Mouse (Mus musculus) gonadal fat pad, adult 2 months (tissue): ENCODE measurements around the gene Acr. TPM values are rescaled to one million over a fixed set of nuclear protein-coding genes. Genes with fewer than 3 reads are reported as not detected.

Experiments
- DNase-seq: peaks from one replicate; pipeline ENCODE4 v3.0.0-alpha.2; 2012; ENCODE audit warnings: low read depth
- polyA plus RNA-seq: library from polyadenylated mRNA; depleted of rRNA; stranded (reverse); fragments of >200 nt; gene quantifications from 2 replicates; pipeline ENCODE4 v1.2.3, GENCODE M21; 2012; rRNA removed

Acr gene
- polyA plus RNA-seq, 1 experiment: 2.0 TPM

DNA sequence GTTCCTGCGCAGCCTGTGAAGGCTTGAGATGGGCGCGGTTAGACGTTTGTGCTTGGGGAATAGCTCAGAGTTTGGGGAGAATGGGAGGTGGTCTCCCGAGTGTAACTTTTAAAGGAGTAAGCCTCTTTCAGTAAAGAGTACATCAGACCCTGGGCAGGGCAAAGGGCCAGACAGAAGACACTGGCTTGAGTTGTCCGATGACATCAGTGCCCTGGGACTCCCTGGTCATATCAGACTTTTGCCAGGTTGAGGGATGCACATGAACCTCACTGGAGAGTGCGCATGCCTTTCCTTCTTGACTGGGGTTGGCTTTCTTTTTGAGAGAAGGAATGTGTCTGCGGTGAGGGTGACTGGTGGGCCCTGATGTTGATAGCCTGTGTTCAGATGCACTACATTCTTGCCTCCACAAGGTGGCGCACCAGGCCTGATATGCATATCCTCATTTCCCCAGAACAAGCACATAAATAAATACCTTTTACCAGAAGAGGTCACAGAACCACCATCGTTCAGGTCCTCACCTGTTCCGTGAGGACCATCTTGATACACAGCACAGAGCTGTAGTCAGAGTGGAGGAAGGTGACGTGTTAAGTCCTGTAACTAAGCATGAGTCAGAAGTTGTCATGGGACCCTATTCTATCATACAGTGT, 54.3 kb downstream of the Acr start:
- DNase-seq: no peak

DNA sequence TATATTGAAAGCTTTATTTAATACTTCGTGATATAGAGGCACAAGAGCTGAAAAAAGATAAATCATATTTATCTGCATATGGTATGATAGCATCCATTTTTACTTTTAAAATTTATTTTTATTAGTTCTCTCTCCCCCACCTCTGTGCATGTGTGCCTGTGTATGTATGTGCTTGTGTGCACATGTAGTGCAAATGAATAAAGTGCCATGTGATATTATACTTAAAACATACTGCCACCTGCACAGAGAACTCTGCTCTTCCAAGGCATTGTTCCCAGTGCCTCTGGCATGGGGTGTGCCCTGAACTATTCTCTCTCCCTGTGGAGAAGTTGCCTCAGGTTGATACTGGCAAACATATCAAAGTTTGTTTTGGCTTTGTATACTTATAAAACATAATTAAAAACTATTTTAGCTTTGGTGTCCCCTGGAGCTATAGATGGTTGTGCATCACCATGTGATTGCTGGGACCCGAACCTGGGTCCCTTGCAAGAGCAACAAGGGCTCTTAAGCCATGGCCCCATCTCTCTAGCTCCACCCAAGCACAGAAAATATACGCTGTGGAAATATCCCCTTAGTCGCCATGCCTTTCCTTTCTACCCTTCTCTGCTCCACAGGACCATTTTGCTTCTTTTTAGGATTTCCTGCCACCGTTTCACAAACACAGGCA, 55.0 kb downstream of the Acr start:
- no peak for DNase-seq

DNA sequence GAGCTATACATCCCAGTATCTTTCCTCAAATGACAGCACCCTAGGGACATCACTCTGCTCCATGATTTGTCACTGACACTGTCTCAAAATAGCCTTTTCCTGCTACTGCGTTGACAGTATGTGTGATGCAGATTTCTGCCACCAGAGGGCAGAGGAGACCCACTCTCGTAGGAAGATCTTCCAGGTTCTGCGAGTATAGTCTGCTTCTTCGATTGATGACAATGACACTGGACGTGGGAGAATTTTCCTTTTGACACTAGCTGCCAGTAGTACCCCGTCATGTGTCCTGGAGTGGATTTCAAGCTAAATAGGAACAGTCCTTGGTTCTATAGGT, 55.5 kb downstream of the Acr start:
- DNase-seq: peak; percentile 8

Other genes with a start within 250 kb of the Acr start
- 0.26 and 0.63 TPM in 2 replicates for gene Adm2, start 245.6 kb upstream of the Acr start, polyA plus RNA-seq
- gene Miox, start 233.9 kb upstream of the Acr start, polyA plus RNA-seq: 0.23 TPM in 1 of 2 replicates, not detected in the other
- 42.6 and 49.3 TPM in 2 replicates for gene Lmf2, start 212.7 kb upstream of the Acr start, polyA plus RNA-seq
- 104 and 155 TPM in 2 replicates for gene Ncaph2, start 212.6 kb upstream of the Acr start, polyA plus RNA-seq
- gene Sco2, start 194.5 kb upstream of the Acr start, polyA plus RNA-seq: 25.6 and 29.8 TPM in 2 replicates
- 2.3 and 3.1 TPM in 2 replicates for gene Tymp, start 191.3 kb upstream of the Acr start, polyA plus RNA-seq
- gene Odf3b, start 189.0 kb upstream of the Acr start, polyA plus RNA-seq: 12.0 TPM in 2 replicates
- gene Klhdc7b, start 183.4 kb upstream of the Acr start, polyA plus RNA-seq: 0.04 and 0.08 TPM in 2 replicates
- not detected in 2 replicates for gene Syce3, start 157.8 kb upstream of the Acr start, polyA plus RNA-seq
- 3.4 and 7.0 TPM in 2 replicates for gene Cpt1b, start 142.5 kb upstream of the Acr start, polyA plus RNA-seq
- gene C730034F03Rik, start 138.7 kb upstream of the Acr start, polyA plus RNA-seq: 1.3 and 1.5 TPM in 2 replicates
- gene Gm44502, start 138.6 kb upstream of the Acr start, polyA plus RNA-seq: 0.32 and 0.33 TPM in 2 replicates
- gene Chkb, start 138.4 kb upstream of the Acr start, polyA plus RNA-seq: 47.6 and 51.2 TPM in 2 replicates
- 0.20 and 0.30 TPM in 2 replicates for gene Mapk8ip2, start 114.4 kb upstream of the Acr start, polyA plus RNA-seq
- 31.6 and 36.6 TPM in 2 replicates for gene Arsa, start 90.9 kb upstream of the Acr start, polyA plus RNA-seq
- 20.4 and 20.7 TPM in 2 replicates for gene Shank3, start 68.7 kb upstream of the Acr start, polyA plus RNA-seq
- gene Rabl2, start 23.6 kb downstream of the Acr start, polyA plus RNA-seq: 19.8 and 23.4 TPM in 2 replicates